Mouse (Mus musculus) adrenal gland (tissue): ENCODE results near the gene Asb18.

Experiments
- intact Hi-C: fragments of 180-260 bp; cut with DNase I; formaldehyde crosslinking; loops from one replicate; pipeline ENCODE4 v1.15.1; 2025

The Asb18 gene

DNA sequence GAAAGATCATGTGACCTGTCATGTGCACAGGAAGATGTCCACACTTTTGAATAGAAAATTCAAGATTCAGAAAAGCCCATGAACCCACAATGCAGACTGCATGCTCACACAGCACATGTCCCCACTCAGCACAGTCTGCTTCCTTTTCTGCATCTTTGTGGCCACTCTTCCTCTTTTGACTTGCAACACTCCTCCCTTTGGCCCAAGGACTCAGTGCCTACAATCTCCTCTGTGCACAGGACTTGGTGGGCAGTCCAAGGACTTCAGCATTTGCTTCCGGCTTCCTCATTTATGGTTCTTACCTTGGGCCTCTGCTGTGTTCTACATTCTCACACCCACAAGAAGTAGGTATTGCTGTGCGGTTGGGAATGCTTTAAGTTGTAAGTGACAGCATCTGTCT is 112.2 kb downstream of the Asb18 start:
- intact Hi-C loops: no loop called here

DNA sequence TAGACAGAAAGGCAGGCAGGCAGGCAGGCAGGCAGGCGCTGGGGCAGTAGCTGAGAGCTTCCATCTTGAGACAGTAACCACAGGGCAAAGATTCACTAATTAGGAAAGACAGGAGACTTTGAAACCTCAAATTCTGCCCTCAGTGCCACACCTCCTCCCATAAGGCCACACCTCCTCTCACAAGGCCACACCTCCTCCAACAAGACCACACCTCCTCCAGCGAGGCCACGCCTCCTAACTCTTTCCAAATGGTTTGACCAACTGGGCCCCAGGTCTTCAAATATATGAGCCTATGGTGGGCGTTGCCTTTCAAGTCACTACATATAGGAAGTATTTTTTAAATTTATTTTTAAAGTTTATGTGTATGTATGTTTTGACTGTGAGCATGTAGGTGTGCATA is 113.1 kb downstream of the Asb18 start:
- intact Hi-C loops: no loop called here
